Mouse (Mus musculus) stomach, postnatal 0 days (tissue): ENCODE data around the gene Hnrnpul1. TPM values are rescaled to one million over a fixed set of nuclear protein-coding genes. Genes with fewer than 3 reads are reported as not detected.

Experiments
- ATAC-seq: fragments of 200-750 bp; cut with Nextera tagmentation; 2 replicates; pipeline ENCODE4 v1.8.0; 2017; ENCODE audit not compliant: low FRiP score, low TSS enrichment
- DNase-seq: peaks from one replicate; pipeline ENCODE4 v3.0.0-alpha.2; 2016; ENCODE audit warnings: low spot score
- H3K27ac ChIP-seq: fragments of 300-500 bp; sonication (generic); replicated peaks from 2 replicates; pipeline ENCODE4 v1.5.1; 2014; ENCODE audit warnings: mild to moderate bottlenecking, control low read depth
- H3K27me3 ChIP-seq: fragments of 300-500 bp; sonication (generic); 2 replicates; pipeline ENCODE4 v1.6.1; 2014; ENCODE audit warnings: low read length; ENCODE audit not compliant: control insufficient read depth, insufficient read depth
- H3K36me3 ChIP-seq: fragments of 300-500 bp; sonication (generic); 2 replicates; pipeline ENCODE4 v1.6.1; 2014; ENCODE audit warnings: low read length, mixed read lengths; ENCODE audit not compliant: control insufficient read depth, insufficient read depth
- H3K4me1 ChIP-seq: fragments of 300-500 bp; sonication (generic); replicated peaks from 2 replicates; pipeline ENCODE4 v1.6.1; 2014; ENCODE audit warnings: antibody characterized with exemption; ENCODE audit not compliant: control insufficient read depth, insufficient read depth
- H3K4me2 ChIP-seq: fragments of 300-500 bp; sonication (generic); replicated peaks from 2 replicates; pipeline ENCODE4 v1.6.1; 2014; ENCODE audit warnings: low read depth, mild to moderate bottlenecking, control low read depth, moderate library complexity
- H3K4me3 ChIP-seq: fragments of 300-500 bp; sonication (generic); 2 replicates; pipeline ENCODE4 v1.5.1; 2014; ENCODE audit warnings: low read depth, low read length, control low read depth
- H3K9ac ChIP-seq: fragments of 300-500 bp; sonication (generic); 2 replicates; pipeline ENCODE4 v1.6.1; 2014; ENCODE audit warnings: mild to moderate bottlenecking, low read length, control low read depth, mixed read lengths
- H3K9me3 ChIP-seq: fragments of 300-500 bp; sonication (generic); 2 replicates; pipeline ENCODE4 v1.6.1; 2016; ENCODE audit warnings: low read length; ENCODE audit not compliant: control insufficient read depth
- CTCF ChIP-seq: IDR thresholded peaks from 2 replicates; pipeline ENCODE4 v1.5.1; 2016; ENCODE audit warnings: antibody characterized with exemption, low read depth, mild to moderate bottlenecking, moderate library complexity
- EP300 ChIP-seq: optimal IDR thresholded peaks from 2 replicates; pipeline ENCODE3; 2016; ENCODE audit warnings: antibody characterized with exemption
- WGBS: fragments of 180-500 bp; shearing (Covaris S2); extraction: QIAGEN DNeasy Blood & Tissue Kit; methylation state at CpG from one replicate; pipeline ENCODE4 v1.1.7; 2014; 5-methylcytosine and 5-hydroxymethylcytosine counted together
- polyA plus RNA-seq: library from polyadenylated mRNA; unstranded; fragments of >200 nt; fragmentation: Nextera tagmentation; extraction: Ambion mirVana; gene quantifications from 2 replicates; pipeline ENCODE4 v1.2.1, GENCODE M21; 2015

Gene Hnrnpul1
- polyA plus RNA-seq, 1 experiment from 2014 or later = 27.5 TPM

DNA sequence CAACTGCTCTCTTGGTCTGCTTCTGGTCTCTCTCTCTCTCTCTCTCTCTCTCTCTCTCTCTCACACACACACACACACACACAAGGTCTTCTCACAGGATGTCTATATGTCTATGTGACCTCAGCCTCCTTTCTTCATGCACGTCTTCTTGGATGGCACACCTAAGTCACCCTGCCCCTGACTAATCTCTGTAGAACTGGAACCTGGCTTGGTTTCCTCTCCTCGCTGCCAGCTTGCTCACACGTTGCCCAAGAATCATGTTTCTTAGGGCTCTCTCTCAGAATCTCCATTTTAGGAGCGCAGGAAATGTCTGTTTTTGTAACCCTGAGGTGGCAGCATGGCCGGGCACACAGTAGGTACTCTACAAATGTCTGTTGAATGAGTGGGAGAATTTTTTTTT, 25.5 kb upstream of the Hnrnpul1 start:
- Histone ChIP-seq H3K36me3 (0 out of 2 replicates have a peak, but pooled peaks cover 6% of the 10 kb centered on the region), H3K9me3 (no peaks in the 10 kb centered on the region), H3K4me1 (peaks cover 5% of the 10 kb centered on the region; the same call in 1 of the 2 replicates), H3K9ac (no peak overlapping the region), H3K27me3 (no peaks in the 10 kb centered on the region), H3K4me2 (no peak overlapping the region), H3K27ac (no peak overlapping the region), H3K4me3 (no peak overlapping the region)
- WGBS = 82% methylated on average over 5 of the region's 5 CpGs
- TF ChIP-seq CTCF (no peak), EP300 (no peak)
- no peak for ATAC-seq
- no peak for DNase-seq

DNA sequence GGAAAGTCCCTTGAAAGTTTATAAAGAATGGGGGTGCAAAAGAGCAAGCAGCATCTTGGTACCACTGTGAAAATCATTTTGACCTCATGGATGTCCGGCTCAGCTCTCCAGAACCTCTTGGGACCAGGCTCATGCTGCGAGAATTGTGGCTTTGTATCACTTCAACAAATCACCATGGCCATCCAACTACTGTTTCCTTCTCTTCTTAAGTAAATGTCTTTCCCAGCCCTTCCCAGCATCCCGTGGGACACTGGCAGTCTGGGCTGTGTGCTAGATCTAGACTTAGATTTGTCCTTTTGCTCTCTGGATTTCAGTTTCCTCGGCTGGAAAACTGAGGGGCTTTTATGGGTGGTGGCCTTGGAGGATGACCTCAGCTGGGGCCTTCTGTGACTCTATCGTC, 13.7 kb upstream of the Hnrnpul1 start:
- H3K4me3 ChIP-seq = no peak overlapping the region
- H3K9ac ChIP-seq = no peak overlapping the region
- H3K9me3 ChIP-seq = no peaks in the 10 kb centered on the region
- TF ChIP-seq CTCF = no peak
- TF ChIP-seq EP300 = no peak
- no peak overlapping the region for H3K4me2 ChIP-seq
- no peak overlapping the region for H3K27ac ChIP-seq
- no peaks in the 10 kb centered on the region for H3K4me1 ChIP-seq
- no peaks in the 10 kb centered on the region for H3K27me3 ChIP-seq
- WGBS = 88% methylated on average over 5 of the region's 5 CpGs
- H3K36me3 ChIP-seq = peaks cover 8% of the 10 kb centered on the region; the same call in 1 of the 2 replicates
- ATAC-seq (no peak), DNase-seq (no peak)

DNA sequence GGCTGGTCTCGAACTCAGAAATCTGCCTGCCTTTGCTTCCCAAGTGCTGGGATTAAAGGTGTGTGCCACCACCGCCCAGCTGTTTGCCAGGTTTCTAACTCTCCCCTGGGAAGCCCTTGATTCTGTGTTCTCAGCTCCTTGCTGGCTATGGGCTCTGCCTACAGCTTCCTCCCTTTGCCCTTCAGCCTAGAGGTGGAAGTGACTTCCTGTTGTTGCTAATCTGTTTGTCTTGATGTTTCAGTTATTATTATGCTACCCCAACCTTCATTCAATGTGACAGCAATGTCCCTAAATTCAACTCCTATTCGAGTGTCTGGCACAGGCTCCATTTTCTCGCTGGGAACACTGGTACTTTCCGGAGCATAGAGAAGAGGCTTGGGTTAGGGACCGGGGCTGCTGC, 11.6 kb upstream of the Hnrnpul1 start:
- H3K4me1 ChIP-seq = no peaks in the 10 kb centered on the region
- TF ChIP-seq EP300 = no peak
- no peak for TF ChIP-seq CTCF
- H3K9ac ChIP-seq = no peak overlapping the region
- H3K9me3 ChIP-seq = no peaks in the 10 kb centered on the region
- H3K4me3 ChIP-seq = no peak overlapping the region
- ATAC-seq (no peak), DNase-seq (no peak)
- H3K27ac ChIP-seq = no peak overlapping the region
- no peak overlapping the region for H3K4me2 ChIP-seq
- no peaks in the 10 kb centered on the region for H3K27me3 ChIP-seq
- WGBS = 83% methylated on average over 6 of the region's 6 CpGs
- peaks cover 10% of the 10 kb centered on the region; the same call in 1 of the 2 replicates for H3K36me3 ChIP-seq

DNA sequence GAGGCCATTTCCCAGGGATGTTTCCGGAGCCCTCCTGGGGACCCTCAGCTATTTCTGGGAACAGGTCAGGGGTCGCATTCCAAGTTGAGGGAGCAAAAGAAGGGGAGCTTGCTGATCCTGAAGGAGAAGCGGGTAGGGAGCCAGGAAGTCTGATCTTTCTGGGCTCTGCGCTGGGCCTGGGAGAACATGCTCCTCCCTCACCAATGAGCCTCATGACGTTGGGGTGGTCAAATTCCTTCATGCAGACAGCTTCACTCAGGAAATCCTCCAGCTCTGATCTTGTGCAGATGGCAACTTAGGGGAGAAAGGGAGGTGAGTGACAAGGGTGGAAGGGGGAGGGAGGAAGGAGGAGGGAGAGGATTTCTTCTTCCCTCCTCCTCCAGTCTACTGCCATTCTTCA, 9.7 kb upstream of the Hnrnpul1 start:
- no peak for DNase-seq

DNA sequence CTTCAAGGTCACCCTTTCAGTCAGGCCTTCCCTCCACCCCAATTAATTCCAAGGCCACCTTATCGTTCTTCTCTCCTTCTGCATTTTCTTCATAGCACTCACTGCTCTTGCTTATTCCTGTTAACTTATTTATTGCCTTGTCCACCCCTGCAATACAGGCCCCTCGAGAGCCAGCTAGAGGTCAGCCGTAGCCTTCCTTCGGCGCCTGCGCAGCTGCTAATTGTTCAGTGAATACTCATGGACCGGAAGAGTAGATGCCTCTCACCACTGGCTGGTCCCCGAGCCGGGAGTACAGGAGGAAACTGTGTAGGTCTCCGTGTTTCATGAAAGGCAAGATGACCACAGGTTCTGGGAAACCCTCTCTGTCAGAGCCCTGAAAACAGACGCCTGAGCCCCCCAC, 9.1 kb upstream of the Hnrnpul1 start:
- no peak overlapping the region for H3K4me2 ChIP-seq
- H3K27ac ChIP-seq = no peak overlapping the region
- H3K4me1 ChIP-seq = no peaks in the 10 kb centered on the region
- H3K9ac ChIP-seq = no peak overlapping the region
- ATAC-seq (no peak; the same call in 1 of the 2 replicates), DNase-seq (no peak)
- H3K4me3 ChIP-seq = no peak overlapping the region
- WGBS = 62% methylated on average over 11 of the region's 11 CpGs
- TF ChIP-seq CTCF (no peak), EP300 (no peak)
- H3K27me3 ChIP-seq = no peaks in the 10 kb centered on the region
- H3K36me3 ChIP-seq = peaks cover 10% of the 10 kb centered on the region; the same call in 1 of the 2 replicates
- H3K9me3 ChIP-seq = no peaks in the 10 kb centered on the region

More for the DNA sequence above, 9.7 kb upstream of the Hnrnpul1 start:
- H3K4me1 ChIP-seq = no peaks in the 10 kb centered on the region
- H3K9me3 ChIP-seq = no peaks in the 10 kb centered on the region
- H3K4me2 ChIP-seq = no peak overlapping the region
- H3K36me3 ChIP-seq = peaks cover 10% of the 10 kb centered on the region; the same call in 1 of the 2 replicates
- H3K4me3 ChIP-seq = no peak overlapping the region
- no peak overlapping the region for H3K9ac ChIP-seq
- TF ChIP-seq CTCF = no peak
- no peak for TF ChIP-seq EP300
- WGBS = 58% methylated on average over 5 of the region's 5 CpGs
- H3K27ac ChIP-seq = no peak overlapping the region
- ATAC-seq = no peak
- H3K27me3 ChIP-seq = no peaks in the 10 kb centered on the region

DNA sequence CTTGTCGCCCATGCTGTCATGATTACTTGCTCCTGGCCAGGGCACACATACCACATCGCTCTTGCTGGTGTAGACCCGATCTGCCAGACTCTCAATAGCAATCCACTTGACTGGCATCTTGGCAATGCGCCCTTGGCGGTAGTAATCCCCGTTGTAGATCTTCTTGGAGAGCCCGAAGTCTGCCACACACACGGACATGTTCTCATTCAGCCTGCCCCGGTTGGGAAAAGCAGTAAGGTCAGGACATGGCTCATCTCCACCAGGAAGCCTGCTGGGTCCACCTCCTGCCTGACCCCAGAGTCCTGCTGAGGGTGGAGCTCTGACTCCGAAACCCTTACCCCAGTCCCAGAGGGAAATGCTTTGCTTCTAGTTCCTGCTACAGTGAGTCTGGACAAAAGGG, 6.8 kb upstream of the Hnrnpul1 start:
- TF ChIP-seq EP300 = no peak
- no peak for TF ChIP-seq CTCF
- DNase-seq = peak; percentile 27
- H3K4me1 ChIP-seq = no peaks in the 10 kb centered on the region
- no peak overlapping the region for H3K4me2 ChIP-seq
- H3K4me3 ChIP-seq = no peak overlapping the region
- 61% methylated on average over 10 of the region's 10 CpGs for WGBS
- no peak overlapping the region for H3K9ac ChIP-seq
- H3K9me3 ChIP-seq = no peaks in the 10 kb centered on the region
- peak; percentile 43; the same call in 1 of the 2 replicates for ATAC-seq
- H3K27me3 ChIP-seq = no peaks in the 10 kb centered on the region
- no peak overlapping the region for H3K27ac ChIP-seq
- peaks cover 6% of the 10 kb centered on the region; the same call in 1 of the 2 replicates for H3K36me3 ChIP-seq
